Mouse (Mus musculus): ENCODE data around the gene Hoxa1.

The Hoxa1 gene

DNA sequence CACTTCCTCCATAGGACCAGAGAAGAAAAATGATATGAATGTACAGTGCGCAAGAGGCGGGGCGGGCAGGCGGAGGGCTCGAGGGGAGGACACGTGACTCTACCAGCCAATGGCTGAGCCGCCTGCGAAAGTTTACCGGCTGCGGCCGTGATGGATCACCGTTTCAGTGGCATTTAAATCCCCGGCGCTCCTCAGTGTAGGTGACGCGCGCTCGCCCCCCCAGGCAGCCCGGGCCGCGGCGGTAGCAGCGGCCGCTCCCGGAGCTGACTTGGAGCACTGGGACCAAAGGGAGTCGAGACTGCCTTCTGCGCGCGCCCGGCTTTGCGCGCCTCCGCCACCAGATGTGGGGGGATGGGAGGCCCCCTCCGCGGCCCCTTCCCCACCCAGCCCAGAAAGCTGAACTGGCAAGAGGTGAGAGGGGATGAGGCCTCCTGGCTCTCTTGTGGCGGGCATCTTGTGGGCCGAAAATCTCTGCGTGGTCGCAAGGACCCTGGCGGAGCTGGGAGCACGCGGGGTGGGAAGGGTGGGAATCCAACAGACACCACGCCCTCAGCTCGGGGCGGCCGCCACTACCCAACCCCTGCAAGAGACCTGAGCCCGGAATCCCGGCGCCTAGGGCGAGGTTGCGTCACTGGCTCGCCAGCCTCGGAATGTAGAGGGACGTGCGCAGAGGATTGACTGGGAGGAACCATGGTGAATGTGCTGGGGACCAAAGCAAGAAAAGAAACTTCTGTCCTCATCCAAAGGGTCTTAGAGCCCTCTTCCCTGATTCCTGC is at the start of gene Hoxa1:
Gene Hoxa1, minus strand, starts transcription at position 42 of the 776 bp plus-strand sequence.
- peak; percentile 14 to 28 for DNase-seq (ENCODE audit: low read depth in 2 of 2, low spot score in 2 of 2)

DNA sequence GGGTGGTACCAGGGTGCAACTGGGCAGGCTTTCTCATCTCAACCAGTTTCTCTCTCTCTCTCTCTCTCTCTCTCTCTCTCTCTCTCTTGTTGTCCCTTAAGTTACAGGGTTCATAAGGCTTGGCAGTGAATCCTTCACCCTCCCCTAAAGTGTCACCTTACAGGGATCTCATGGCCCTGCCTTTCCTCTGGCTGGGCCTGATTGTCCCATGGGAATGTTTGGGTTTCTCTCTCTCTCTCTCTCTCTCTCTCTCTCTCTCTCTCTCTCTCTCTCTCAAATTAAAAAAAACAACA is 49.5 kb upstream of the Hoxa1 start:
- no peak for DNase-seq (ENCODE audit: low read depth in 2 of 2, low spot score in 2 of 2)

GRCm38 (mm10) chr6:52206882-52207683 is 49.0 kb upstream of the Hoxa1 start:
- no peak for DNase-seq (ENCODE audit: low read depth in 2 of 2, low spot score in 2 of 2)

- no peak for DNase-seq (ENCODE audit: low read depth in 2 of 2, low spot score in 2 of 2)
These were observed 47.8 kb upstream of the Hoxa1 start for GRCm38 (mm10) chr6:52205638-52206621.

GRCm38 (mm10) chr6:52205221-52205620 is 47.1 kb upstream of the Hoxa1 start:
- no peak for DNase-seq (ENCODE audit: low read depth in 2 of 2, low spot score in 2 of 2)

DNA sequence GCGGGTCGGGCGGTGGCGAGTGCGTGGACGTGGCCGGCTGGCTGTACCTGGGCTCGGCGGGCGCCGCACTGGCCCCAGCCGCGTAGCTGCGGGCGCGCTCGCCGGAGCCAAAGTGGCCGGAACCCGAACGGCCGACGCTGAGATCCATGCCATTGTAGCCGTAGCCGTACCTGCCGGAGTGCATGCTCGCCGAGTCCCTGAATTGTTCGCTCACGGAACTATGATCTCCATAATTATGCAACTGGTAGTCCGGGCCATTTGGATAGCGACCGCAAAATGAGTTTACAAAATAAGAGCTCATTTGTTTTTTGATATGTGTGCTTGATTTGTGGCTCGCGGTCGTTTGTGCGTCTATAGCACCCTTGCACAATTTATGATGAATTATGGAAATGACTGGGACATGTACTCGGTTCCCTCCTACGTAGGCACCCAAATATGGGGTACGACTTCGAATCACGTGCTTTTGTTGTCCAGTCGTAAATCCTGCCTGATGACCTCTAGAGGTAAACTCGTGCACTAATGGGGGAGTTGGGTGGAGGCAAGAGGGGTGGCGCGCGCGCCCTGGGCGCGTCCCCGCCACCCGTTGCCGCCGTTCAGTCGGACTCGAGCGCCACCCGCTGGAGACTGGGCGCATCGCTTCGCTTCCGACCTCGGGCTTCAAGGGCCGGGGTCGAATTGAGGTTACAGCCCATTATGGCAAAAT is 46.1 kb upstream of the Hoxa1 start, which contains the start of gene Hoxa5:
Gene Hoxa5, minus strand, starts transcription at position 538 of the 703 bp plus-strand sequence.
- no peak for DNase-seq (ENCODE audit: low read depth in 2 of 2, low spot score in 2 of 2)

DNA sequence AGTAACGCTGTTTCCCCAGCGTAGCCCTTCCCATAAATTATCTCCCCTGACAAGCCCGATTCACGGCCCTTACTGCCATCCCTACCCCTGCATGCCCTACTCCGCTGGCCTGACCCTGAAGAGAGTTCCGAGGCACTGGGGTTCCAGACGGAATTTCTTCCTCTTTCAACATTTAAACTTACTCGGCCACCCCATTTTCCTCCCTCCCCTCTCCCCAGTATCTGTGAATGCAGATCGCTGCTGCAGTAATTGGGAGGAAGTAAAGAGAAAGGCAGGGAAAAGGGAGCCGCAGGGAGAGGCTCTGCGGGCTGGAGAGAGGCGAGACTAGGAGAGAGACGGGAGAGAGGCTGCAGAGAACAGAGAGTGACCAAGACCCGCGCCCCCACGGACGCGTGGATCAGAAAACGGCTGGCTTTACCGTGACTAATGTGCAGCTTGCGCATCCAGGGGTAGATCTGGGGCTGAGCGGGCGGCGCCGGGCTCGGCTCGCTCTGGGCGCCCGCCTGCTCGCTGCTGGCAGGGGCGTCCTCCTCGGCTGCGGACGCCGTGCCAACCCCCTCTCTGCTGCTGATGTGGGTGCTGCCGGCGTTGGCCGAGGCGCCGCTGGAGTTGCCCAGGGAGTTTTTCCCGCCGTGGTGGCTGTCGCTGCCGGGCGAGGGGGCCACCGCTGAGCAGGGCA is 45.4 kb upstream of the Hoxa1 start:
- DNase-seq (ENCODE audit: low read depth in 2 of 2, low spot score in 2 of 2) = no peak

DNA sequence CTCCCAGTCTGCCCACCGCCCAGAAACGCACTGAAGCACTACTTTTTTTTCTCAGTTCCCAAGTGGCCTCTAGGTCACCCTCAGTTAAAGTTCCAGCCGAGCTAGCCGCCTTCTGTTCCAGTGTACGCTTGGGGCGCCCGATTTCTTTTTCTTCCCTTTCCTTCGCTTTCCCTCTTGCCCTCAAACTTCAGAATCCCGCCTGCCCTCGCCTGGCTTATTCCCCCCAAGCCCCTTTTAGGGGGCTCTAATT is 44.9 kb upstream of the Hoxa1 start:
- DNase-seq (ENCODE audit: low read depth in 2 of 2, low spot score in 2 of 2) = no peak

DNA sequence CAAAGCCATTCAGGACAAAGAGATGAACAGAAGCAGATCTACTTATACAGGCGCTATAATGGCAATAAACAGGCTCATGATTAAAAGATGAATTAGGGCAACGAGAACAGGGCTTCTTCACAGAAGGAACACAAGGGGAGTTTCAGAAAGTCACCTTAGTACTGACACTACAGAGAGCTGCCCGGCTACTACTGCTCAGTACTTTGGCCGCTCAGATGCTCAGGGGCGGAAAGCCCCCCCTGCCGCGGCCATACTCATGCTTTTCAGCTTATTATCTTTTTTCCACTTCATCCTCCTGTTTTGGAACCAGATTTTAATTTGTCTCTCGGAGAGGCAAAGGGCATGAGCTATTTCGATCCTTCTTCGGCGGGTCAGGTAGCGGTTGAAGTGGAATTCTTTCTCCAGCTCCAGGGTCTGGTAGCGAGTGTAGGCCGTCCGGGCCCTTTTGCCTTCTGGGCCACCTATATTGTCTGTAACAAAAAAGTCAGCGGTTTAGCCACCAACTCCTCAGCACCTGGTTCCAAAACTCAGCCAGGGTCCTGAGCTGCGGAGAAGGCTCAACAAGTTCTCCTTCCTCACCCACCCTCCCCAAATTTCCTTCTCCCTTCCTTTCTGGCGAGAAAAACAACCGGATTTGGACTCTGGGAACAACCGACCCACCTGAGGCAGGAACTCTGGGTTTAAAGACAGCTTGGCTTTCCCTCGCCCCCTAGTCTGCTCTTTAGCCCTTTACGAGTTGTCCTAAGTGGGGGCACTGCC is 44.4 kb upstream of the Hoxa1 start:
- DNase-seq (ENCODE audit: low read depth in 2 of 2, low spot score in 2 of 2) = no peak

DNA sequence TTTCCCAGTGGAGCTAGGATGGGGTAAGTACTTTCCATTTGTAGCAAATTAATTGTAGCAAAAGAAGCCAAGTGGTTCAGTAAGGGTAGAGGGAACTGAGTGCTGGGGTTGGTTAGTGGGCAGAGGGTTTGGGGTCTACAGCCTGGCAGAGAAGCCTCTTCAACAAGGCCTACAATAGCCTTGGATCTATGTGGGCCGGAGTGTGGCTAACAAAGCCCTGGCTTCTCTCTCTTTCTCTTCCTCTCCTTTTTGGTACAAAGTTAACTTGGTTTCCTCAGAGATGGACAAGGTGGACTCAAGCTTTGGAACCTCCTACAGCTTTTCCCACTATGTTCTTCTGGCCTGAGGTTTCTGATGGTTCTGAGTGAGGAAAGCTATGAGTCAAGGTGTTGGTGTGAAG is 43.2 kb upstream of the Hoxa1 start:
- DNase-seq (ENCODE audit: low read depth in 2 of 2, low spot score in 2 of 2) = no peak

- no peak for DNase-seq (ENCODE audit: low read depth in 2 of 2, low spot score in 2 of 2)
These were observed 42.7 kb upstream of the Hoxa1 start for GRCm38 (mm10) chr6:52200751-52201250.

- no peak for DNase-seq (ENCODE audit: low read depth in 2 of 2, low spot score in 2 of 2)
These were observed 42.1 kb upstream of the Hoxa1 start for GRCm38 (mm10) chr6:52200073-52200750.

GRCm38 (mm10) chr6:52197271-52197670 is 39.2 kb upstream of the Hoxa1 start:
- no peak for DNase-seq (ENCODE audit: low read depth in 2 of 2, low spot score in 2 of 2)

GRCm38 (mm10) chr6:52196811-52197210 is 38.7 kb upstream of the Hoxa1 start:
- DNase-seq (ENCODE audit: low read depth in 2 of 2, low spot score in 2 of 2) = no peak

DNA sequence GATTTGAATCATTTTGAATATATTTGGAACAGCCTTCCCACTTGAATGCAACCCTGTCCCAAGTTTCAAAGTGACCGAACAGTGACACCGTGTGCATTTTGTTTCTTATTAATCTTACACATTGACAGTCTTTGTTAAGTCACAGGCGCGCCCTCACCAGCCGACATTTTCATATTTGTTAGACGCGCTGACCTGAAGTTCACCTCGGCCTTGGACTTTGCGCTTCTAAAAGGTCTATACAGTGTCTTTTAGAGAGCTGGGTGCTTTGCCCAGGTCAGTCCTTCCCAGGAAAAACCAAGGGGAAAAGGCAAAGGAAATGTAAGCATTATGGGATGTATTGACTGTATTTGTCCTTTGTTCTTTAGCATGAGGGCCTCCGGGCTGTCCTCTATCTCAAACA is 36.6 kb upstream of the Hoxa1 start:
- no peak for DNase-seq (ENCODE audit: low read depth in 2 of 2, low spot score in 2 of 2)

GRCm38 (mm10) chr6:52191860-52192550 is 33.9 kb upstream of the Hoxa1 start:
- peak; percentile 61 to 73 for DNase-seq (ENCODE audit: low read depth in 2 of 2, low spot score in 2 of 2)

- no peak for DNase-seq (ENCODE audit: low read depth in 2 of 2, low spot score in 2 of 2)
These were observed 33.0 kb upstream of the Hoxa1 start, which contains the start of gene Hoxa4 for GRCm38 (mm10) chr6:52190906-52191810. Gene Hoxa4, minus strand, starts transcription at chr6:52191753.

Data from CD8-positive naive resting alpha-beta T cell, adult 2 months (primary cell).